Mouse (Mus musculus): Measurements from ENCODE around the gene Ldlr. TPM values are rescaled to one million over a fixed set of nuclear protein-coding genes. Genes with fewer than 3 reads are reported as not detected.
A peak's percentile ranks its signal among the peaks of the same experiment; 100 is the strongest.
"Not testable (repeated sequence)": the region's sequence is repeated elsewhere in the genome, so short reads cannot be mapped to it uniquely, and the experiment has no call there.

Ldlr gene
- total RNA-seq, 2 experiments from 2014 or later = 39.9 to 43.5 TPM

GRCm38 (mm10) chr9:21758576-21759529 is 35.6 kb downstream of the Ldlr start:
- DNase-seq = no peak

DNA sequence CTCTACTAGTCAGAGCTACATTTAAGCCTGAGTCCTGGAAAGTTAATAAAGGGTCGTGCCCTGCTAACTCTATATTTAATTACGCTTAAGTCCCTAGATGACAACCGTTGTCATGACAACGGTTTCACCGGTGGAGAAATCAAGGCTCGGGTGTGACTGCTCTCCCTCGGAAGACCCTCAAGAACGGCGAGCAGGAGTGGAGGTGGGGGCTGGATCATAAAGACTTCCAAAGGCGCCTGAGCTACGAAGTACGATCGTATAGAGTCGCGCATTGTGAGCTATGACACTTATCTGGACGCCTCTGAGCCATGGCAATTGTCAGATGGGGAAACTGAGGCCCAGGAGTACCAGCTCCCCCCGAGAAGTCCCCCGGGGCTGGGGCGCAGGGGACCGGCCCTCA is 36.4 kb downstream of the Ldlr start:
- no peak for DNase-seq

- peak; percentile 96 for DNase-seq
Measured at GRCm38 (mm10) chr9:21760155-21761088, 37.1 kb downstream of the Ldlr start, which contains the start of gene Spc24. TSS of gene Spc24 (minus strand) at chr9:21760303.

- no peak for DNase-seq
Measured at GRCm38 (mm10) chr9:21762135-21762534, 38.9 kb downstream of the Ldlr start.

GRCm38 (mm10) chr9:21764084-21764999 is 41.1 kb downstream of the Ldlr start:
- DNase-seq = no peak

- DNase-seq = peak; percentile 71
Measured at GRCm38 (mm10) chr9:21767896-21768295, 44.6 kb downstream of the Ldlr start.

GRCm38 (mm10) chr9:21768511-21769411 is 45.5 kb downstream of the Ldlr start:
- DNase-seq = peak; percentile 66

DNA sequence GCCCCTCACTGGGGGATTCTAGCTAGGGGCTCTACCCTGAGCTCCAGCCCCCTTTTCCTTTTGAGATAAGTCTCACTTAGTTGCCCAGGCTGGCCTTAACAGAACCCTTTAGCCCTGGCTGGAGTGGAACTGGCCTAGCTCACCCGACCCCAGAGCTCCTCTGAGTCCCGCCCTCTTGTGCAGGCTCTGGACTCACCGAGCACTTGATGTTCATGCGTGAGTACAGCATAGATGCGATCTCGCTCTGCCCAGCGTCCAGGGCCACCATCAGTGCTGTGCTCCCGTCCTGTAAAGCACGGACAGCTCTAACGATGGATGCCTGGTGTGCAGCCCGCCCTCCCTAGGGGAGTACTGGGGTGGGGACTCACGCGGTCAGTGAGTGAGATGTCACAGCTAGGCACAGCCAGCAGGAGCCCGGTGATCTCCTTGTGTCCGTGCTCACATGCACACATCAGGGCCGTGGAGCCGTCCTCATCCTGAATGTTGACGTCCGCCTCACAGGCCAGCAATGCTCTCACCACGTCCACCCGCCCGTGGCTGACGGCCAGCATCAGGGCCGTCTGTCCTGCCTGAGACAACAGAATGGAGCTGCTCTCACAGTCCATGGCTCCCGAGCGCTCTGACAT is 46.4 kb downstream of the Ldlr start:
- peak; percentile 71 for DNase-seq

DNA sequence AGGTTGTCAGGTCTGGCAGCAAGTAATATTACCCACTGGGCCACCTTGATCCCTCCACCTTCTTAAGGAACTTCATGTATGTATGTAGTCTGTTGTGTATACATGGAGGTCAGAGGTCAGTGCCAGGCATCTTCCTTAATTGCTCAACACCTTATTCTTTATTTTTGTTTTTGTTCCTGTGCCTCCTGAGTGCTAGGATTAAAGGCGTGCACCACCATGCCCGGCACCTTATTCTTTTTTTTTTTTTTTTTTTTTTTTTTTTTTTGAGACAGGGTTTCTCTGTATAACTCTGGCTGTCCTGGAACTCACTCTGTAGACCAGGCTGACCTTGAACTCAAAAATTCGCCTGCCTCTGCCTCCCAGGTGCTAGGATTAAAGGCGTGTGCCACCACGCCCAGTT is 50.1 kb downstream of the Ldlr start:
- not testable (repeated sequence) for DNase-seq

DNA sequence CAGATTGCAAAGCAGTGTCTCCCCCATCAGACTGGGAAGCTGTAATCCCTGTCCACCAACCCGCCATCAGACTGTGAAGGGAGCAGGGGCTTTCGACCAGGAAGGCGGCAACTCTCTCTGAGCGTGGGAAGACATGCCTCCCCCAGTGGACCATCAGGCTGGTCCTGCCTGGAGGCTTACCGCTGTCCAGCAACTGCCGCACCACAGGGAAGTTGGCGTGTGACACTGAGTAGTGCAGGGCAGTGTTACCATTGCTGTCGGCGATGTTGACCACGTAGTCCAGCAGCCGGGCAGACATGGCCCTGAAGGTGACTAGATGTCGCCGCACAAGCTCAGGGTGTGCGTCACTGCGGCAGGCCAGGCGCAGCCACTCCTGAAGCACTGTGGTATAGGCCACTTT is 51.1 kb downstream of the Ldlr start:
- no peak for DNase-seq

GRCm38 (mm10) chr9:21777726-21778125 is 54.4 kb downstream of the Ldlr start:
- DNase-seq = no peak

GRCm38 (mm10) chr9:21781657-21782468 is 58.6 kb downstream of the Ldlr start:
- DNase-seq = peak; percentile 74

DNA sequence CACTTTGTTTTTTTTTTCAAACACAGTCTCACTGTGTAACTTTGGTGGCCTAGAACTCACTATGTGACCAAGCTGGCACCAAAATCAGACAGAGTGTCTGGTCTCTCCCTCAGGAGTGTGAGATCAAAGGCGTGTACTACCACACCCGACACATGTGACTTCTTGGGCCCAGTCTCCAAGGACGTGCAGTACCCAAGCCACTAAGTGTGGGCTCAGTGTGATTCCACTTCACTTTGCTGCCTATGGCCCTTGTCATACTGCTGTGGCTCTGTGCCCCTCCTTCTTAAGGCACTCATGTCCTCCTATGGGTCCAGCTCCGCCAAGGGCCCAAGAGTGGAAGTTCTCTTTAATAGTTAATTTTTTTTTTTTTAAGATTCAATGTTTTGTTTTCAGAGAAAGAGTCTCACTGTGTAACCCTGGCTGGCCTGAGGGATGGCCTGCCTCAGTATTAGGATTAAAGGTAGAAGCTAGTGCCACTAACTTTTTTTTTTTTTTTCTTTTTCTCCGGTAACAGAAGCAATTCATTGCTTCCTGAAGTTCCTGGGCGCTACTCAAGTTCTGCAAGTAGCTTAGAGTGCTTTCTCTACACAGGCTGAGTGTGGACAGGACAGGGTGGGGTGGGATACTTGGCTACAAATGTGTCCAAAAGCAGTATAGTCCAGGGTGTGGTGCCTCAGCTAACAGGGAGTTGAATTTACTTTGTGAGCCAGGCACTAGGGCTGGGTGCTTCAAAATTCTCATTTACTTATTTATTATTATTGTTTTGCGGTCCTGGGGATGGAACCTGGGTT is 61.4 kb downstream of the Ldlr start:
- DNase-seq = no peak

GRCm38 (mm10) chr9:21786309-21786708 is 63.0 kb downstream of the Ldlr start:
- DNase-seq = not testable (repeated sequence)

DNA sequence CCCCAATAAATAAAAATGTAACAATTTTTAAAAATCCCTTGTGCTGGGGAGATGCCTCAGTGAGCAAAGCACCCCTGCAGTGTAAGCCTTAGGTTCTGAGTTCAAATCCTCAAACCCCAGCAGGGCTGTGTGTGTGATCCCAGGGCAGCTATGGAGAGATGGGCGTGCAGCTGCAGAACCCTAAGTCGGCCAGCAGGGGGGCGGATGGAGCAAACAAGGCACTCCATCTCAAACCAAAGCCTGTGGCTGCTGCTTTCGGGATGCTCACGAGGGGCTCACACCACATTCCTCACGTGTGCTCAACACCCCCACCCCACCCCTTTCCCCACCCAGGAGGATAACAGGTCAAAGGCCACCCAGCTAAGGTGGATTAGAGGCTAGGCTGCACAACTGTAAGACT is 63.6 kb downstream of the Ldlr start:
- peak; percentile 78 for DNase-seq

DNA sequence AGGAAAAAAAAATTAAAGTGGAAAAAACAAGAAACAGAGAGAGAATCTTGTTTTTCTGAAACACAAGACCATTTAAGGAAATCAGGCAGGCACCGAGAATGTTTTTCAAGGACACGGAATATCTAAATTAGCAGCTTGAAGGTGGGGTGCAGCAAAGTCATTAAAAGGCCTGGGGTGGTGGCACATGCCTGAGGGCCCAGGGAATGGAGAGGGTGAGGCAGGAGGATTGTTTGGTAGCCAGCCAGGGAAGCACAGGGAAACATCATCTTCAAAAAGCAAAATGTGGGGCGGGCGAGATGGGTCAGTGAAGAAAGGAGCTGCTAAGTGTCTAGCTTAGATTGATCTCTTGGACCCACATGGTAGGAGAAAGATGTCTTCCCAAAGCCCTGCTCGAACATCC is 64.4 kb downstream of the Ldlr start:
- DNase-seq = no peak

- no peak for DNase-seq
Measured at GRCm38 (mm10) chr9:21788234-21788633, 65.0 kb downstream of the Ldlr start.

DNA sequence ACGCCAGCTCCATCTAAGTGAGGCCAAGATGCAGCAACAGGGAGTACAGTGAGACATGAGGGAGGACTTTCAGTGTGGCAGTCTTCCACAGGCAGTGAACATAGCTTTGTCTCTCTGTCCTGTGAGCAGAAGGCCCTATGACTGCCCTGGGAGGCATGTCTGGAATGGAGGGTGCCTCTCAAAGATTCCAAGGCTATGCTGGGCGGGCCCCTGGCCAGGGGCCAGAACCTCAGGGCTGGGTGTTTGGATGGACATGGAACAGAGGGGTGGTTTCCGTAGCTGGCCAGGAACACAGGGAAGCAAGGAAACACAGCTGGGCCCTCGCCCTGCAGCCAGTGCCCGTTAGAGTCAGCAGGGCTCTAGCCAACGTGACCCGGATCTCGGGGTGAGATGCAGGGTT is 68.6 kb downstream of the Ldlr start:
- peak; percentile 79 for DNase-seq

GRCm38 (mm10) chr9:21792644-21793043 is 69.4 kb downstream of the Ldlr start:
- DNase-seq = peak; percentile 59
